Mouse (Mus musculus) frontal cortex, postnatal 14 days (tissue): ENCODE measurements around the gene Btbd18.
"Not testable (repeated sequence)": the region's sequence is repeated elsewhere in the genome, so short reads cannot be mapped to it uniquely, and the experiment has no call there.

Source experiments
- DNase-seq, 2 experiments: peaks; one replicate each; pipeline ENCODE4 v3.0.0; 2022; ENCODE audit warnings: low spot score in 2 of 2

Gene Btbd18

DNA sequence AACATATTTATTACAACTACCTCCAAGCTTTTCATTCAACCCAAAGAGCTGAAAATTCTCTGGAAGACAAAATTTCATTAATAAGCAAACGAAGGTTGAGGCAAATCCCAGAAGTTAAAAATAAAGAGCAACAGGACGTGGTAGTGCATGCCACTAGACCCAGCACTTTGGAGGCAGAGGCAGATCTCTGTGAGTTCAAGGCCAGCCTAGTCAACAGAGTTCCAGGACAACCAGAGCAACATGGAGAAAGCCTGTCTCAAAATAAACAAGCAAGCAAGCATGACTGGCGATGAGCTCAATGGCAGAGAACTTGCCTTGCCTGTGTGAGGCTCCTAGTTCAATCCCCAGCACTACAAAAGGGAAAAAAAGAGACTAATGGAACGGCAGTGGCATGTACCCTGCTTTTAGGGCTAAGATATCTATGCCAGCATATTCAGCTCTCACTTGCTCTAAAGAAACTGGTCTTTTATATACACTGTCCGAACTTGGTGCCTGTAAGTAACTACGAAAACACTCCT is 11.8 kb upstream of the Btbd18 start:
- DNase-seq: no peak

DNA sequence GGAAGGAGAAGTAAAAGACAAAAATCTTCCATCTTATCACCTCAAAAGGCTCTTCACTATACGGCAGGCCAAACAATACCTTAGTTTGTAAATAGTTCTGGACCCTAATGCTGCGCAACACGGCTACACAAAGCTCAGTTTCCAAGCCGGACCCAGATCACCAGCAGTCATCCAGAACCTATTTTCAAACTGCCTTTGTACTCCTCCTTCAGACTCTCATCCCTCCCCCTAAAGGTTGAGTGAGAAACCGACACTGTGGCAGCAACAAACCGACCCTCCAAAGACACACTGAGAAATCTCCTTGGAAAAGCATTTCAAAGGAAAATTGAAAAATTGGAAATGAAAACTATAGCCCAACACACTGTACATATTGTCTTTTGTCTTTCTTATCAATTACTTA is 10.5 kb upstream of the Btbd18 start:
- DNase-seq: no peak

DNA sequence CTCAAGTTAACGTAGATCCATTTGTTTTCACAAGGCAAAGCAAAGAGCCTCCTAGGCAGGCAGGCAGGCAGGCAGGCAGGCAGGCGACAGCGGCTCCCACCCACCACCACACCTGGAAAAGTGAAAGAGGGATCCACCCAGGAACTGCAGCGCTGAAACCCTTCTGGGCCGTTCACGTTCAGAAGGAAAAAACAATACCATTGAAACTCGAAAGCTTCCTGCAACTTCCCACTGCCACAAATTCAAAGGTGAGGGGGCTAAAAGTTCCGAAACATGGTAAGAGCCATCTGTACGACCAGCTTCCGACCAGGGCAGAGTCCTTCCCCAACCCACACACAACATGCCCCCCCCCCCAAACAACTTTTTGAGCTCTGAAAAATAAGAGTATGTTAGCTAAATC is 9.2 kb upstream of the Btbd18 start:
- DNase-seq: no peak

DNA sequence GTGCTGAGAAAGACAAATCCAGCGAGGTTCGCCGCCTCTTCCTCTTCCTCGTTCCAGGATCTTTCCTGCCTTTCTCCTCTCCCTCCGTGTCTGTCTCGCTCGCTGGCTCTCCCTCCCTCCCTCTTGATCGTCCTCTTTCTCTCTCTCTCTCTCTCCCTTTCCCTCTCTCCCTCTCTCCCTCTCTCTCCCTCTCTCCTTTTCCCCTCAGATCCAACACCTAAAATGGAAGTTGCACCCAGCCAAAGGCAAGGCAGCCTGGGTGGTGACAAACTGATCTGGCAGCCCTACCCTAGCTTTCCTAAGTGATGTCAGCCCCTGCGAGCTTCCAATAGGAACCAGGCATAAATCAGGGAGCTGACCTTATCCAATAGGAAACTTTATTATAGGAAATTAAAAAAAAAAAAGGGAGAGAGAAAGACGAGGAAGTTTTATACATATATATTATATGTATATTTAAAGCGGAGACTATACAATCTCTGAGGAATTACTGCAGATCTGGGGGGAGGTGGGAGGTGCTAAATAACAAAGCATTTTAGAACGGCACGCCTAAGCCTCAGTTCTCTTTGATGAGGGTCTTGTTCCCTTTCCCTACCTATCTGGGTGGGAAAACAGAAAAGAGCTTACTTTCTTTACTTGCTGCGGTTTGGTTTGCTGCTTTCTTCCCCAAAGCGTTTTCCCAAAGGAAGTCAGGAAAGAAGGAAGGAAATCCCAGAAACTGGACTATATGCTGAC is 8.2 kb upstream of the Btbd18 start, which contains the start of gene Ctnnd1:
TSS of gene Ctnnd1 (minus strand) at position 302 of the 732 bp plus-strand sequence.
- DNase-seq: peak; percentile 75 to 82

DNA sequence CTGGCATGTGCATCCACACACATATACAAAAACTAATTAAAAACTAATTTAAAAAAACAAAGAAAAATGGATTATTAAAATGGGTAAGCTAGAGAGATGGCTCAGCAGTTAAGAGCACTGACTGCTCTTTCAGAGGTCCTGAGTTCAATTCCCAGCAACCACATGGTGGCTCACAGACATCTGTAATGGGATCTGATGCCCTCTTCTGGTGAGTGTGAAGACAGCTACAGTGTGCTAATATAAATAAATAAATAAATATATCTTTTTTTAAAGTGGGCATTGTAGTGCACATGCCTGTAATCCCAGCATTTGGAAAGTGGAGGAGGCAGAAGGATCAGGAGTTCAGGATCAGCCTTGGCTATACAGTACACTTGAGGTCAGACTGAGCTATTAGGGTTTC is 5.5 kb upstream of the Btbd18 start:
- no peak for DNase-seq

DNA sequence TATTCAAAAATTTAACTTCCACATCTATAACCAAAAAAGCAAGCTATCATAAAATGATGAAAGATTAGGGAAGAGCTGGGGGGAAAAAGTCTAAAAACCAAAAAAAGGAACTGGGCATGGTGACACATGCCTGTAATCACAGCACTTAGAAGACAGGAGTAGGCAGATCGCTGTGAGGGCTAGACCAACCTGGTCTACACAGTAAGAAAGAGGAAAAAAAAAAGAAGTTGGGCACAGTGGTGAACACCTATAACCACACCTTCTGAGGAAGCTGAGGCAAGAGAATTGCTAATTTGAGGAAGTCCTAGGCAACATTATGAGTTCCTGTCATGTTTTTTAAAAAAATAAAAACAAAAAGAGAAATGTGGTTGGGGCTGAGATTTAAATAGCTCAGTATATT is 3.0 kb upstream of the Btbd18 start:
- DNase-seq: no peak

DNA sequence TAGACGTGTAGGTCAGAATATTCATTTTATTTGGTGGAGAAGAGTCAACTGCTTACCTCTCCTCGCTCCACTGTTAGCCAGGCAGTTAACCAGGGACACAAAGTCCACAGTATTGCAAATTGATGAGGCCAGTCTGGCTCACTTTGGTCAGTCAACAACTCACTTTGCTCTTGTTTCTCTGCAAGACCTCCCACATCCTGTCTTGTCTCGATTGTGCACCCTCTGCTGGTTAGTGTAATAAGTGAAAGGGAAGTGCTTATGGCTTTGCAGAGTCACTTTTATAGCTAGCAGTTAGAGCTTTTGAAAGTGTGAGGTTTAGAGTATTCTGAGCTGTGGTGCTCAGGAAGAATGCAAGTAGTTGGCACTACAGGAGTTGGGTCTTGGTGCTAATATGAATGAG is 1.4 kb downstream of the Btbd18 start:
- no peak for DNase-seq

DNA sequence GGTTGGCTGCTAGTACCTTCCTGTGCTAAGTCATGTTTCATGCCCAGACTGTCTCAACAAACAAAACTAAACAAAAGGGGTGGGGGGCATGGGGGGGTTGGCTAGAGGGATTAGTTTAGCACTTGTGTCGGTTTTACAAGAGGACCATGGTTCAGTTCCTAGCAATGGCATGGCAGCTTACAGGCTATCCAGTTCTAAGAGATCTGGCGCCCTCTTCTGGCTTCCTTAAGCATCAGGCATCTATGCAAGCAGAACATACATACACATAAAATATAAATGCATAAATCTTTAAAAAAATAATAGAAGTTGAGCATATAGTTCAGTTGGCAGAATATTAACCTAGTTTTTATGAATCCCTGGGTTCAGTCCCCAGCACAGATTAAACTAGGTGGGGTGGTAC is 4.0 kb downstream of the Btbd18 start:
- DNase-seq: no peak

DNA sequence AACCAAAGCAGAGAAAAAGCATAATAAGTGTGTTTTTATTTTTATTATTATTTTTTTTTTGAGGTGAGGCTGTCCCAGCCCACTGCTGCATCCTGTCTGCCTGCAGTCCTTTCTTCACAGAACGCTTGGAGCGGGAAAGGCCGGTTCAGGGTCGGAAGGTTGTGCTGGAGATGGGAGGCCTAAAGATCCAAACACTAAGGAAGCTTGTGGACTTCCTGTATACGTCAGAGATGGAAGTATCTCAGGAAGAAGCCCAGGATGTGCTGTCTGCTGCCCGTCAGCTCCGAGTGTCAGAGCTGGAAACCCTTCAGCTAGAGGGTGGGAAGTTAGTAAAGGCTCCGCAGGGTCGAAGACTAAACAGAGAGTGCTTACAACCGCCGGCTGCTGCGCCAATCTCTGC is 7.2 kb downstream of the Btbd18 start:
- DNase-seq: no peak

DNA sequence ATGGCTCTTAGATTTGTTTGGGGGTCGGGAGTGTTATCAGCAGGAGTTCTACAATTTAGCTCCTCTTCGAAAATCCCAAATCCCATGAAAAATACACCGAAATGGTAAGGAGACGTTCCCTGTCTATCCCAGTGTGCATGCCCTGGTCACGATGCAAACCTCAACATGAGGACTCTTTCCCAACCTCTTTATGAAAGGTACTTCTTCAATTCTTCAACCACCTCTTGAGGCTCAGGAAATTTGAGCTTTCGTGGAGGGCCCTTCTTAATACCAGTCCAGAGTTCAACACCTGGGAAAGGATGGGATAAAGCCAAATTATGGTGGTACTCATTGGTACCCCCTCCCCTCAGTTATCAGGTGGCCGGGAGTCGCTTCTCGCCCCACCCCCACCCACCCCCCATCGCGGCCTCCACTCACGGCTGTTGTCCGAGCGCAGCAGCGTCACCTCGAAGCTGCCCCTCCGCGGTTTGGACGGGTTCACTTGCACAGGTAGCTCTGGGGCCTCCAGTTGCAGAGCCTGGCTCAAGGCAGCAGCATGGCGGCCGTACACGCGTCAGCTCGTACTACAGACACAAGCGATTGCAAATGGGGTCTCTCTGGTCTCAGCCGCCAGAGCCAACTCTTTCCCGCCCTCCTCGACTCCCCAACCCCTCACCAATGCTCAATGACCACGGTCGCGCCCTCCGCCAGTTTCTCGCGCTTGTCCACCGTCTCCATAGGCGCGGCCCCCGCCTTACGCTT is 11.1 kb downstream of the Btbd18 start:
- no peak for DNase-seq

DNA sequence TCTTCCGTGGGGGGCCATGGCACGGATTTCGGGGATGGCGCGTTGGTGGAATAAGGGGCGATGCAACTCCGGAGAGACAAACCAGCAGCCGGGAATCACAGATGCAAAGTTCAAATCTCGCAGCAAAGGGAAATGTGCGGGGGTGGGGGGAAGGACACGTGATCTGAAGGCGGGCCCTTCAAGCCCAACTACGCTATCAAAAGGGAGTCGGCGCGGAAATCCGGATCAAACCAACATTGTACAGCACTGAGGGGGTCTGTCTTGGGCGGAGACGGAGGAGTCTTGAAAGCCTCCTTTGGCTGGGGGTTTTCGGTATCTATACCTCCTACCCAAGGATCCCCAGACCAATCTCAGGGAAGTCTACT is 11.7 kb downstream of the Btbd18 start, which contains the start of gene Selenoh:
TSS of gene Selenoh (minus strand) at position 202 of the 365 bp plus-strand sequence.
- peak; percentile 87 for DNase-seq

DNA sequence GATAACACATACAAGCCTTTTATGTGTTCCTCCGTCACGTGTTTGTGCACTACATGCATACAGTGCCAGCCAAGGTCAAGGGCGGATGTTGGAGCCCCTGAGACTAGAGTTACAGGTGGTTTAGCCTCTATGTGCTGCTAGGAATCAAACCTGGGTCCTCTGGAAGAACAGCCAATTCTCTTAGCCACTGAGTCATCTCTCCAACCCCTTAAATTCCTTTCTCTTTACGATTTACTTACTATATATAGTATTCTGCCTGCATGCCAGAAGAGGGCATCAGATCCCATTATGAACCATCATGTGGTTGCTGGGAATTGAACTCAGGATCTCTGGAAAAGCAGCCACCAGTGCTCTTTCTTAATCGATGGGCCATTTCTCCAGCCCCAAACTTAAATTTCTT is 12.7 kb downstream of the Btbd18 start:
- not testable (repeated sequence) for DNase-seq

DNA sequence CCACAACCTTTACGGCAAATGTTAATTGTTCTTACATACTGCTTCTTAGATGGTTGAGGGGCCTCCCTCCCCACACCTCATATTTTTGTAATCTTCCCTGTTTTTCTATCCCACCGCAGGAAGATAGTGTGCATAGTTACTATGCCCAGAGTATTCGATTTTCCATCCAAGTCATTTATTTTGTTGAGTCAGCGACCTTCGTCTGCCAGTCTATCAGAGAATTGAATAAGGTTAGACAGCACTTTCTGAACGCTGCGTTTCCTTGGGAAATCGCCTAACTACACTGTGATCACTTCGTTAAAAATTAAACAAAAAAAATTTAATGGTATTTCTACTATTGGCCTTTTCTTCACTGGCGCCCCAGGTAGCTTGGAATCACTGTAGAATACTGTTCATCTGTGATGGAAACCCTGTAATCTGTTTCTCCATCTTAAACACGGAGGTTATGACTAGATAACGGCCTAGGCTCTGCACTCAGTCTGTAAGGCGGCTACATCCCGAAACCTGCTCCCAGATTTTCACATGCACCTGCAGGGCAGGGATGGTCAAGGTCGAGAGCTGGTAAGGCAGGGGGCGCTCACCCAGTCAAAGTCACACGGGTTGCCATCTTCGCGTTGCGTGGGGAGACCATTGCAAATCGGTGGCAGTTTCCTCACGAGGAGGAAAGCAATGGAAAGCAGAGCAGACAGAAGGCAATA is 18.5 kb downstream of the Btbd18 start:
- no peak for DNase-seq

DNA sequence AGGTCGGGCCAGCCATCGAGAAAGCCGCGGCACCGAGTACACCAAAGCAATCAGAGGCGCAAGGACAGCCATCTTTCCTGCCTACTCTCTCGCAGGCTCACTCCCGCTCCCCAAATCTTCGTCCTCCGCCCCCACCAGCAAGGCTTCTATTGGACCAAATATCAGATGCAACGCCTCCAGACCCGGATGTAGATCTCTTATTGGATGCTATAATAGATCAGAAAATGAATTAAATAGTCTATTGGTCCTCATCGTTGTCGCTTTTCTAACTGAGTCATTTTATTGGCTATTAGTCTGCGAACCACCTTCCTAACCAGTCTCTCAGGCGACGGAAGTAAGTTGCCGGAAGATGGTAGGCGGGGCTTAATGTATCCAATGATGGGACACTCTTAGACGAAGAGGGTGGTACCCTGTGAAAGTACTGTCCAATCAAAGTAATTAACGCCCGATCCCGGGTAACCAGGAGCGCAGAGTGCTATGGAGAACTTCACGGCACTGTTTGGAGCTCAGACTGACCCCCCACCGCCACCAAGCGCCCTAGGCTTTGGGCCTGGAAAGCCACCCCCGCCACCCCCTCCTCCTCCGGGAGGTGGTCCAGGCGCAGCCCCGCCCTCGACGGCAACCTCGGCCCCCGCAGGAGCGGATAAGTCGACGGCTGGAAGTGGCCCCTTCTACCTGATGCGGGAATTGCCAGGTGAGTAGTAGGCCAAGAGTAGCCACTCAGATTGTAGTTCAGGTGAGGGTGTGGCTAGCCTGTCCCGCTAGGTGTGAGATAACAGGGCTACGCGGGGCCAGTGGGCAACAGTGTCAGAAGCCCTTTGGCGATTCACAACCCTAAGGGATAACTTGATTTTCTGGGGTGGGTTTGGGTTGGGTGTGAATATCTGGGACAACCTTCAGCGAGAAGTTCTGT is 19.3 kb downstream of the Btbd18 start, which contains the start of the genes Gm28635 and Med19:
TSS of gene Gm28635 (minus strand) at position 74 of the 913 bp plus-strand sequence.
TSS of gene Med19 (plus strand) at position 435 of the 913 bp plus-strand sequence.
- DNase-seq: peak; percentile 88 to 95

DNA sequence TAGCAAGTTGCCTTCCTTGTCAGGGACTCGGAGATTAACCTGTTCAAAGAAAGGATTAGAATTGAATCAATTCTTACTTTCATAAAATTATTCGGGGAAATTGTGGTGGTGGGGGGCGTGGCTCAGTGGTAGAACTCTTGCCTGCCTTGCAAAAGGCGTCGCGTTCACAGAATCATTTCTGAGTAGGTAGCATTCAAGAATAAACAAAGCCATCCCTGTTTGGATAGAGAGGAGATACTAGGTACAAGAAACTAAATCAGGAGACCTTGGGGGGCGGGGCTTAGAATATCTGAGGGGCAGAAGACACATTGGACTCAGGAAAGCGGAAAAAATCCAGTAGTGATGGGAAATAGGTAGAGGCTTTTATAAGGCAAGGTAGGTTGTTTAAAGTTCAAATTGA is 20.1 kb downstream of the Btbd18 start, which contains the start of gene Tmx2:
TSS of gene Tmx2 (minus strand) at position 125 of the 400 bp plus-strand sequence.
- DNase-seq: no peak

DNA sequence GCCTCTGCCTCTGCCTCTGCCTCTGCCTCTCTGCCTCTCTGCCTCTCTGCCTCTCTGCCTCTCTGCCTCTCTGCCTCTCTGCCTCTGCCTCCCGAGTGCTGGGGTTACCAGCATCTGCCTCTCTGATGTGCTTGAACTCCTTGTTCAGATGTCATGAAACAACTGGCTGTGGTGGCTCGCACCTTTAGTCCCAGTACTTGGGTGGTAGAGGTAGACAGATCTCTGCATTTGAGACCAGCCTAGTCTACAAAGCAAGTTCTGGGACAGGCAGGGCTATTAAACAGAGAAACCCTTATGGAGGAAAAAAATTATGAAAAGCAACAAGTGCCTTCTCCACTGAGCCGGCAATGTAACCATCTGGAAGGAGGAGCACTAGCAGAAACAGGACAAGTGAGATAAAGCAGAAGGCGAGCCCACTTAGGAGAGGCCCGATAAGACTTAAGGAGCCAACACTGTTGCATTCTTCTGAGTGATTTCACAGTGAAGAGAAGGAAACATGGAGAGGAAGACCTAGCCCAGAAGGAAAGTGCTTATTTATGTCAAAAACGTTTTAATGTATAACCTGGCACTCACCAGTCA is 23.8 kb downstream of the Btbd18 start:
- no peak for DNase-seq

DNA sequence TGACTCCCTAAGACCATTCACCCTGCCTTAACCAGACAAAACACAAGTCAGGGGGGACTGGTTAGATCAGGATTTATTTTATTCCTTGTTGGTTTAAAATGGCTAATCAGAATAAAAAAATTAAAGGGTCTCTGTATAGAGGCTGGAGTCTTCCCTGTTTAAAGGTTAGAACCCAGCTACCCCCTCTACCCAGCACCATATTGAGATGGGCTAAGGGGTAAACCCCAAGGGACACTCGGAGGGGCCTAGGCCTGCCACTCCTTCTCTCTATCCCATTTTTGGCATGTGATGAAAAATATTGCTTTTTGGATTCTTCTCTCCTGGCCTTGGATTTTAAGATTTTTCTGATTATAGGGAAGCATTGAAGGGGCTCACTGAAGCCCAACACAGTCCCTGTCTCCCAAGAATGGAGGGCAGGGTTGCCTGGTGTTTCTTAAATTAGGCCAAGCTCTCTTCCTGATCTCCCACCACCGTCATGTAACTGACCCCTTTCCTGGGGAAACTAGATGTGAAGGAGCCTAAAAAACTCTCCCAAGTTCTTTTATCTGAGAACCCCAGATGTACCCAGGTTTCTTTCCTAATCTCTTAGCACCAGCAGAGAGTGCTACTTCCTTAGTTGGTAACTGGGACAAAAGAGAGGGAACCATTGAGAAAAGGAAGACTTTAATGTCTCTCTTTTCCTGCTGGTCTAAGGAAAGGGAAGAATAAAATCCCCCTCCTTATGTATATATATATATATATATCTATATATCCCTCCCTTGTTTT is 29.4 kb downstream of the Btbd18 start:
- no peak for DNase-seq

DNA sequence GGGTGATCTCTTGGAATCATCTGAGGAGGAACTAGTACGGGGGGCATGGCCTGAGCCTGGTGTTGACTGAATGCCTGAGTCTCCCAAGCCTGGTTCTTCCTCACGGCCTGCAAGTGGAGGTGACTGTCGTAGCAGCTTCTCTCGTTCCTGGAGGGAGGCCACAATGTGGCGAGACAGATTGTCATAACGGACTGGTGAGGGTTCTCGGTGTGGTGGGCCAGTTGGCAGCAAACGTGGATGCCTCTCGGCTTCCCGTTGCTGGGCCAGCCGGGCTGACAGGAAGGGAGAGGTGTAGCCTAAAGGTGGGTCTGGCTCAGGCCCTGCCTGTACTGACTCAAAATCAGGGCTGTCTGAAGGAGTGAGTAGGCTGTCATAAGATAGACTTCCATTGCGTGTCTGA is 31.2 kb downstream of the Btbd18 start:
- no peak for DNase-seq

DNA sequence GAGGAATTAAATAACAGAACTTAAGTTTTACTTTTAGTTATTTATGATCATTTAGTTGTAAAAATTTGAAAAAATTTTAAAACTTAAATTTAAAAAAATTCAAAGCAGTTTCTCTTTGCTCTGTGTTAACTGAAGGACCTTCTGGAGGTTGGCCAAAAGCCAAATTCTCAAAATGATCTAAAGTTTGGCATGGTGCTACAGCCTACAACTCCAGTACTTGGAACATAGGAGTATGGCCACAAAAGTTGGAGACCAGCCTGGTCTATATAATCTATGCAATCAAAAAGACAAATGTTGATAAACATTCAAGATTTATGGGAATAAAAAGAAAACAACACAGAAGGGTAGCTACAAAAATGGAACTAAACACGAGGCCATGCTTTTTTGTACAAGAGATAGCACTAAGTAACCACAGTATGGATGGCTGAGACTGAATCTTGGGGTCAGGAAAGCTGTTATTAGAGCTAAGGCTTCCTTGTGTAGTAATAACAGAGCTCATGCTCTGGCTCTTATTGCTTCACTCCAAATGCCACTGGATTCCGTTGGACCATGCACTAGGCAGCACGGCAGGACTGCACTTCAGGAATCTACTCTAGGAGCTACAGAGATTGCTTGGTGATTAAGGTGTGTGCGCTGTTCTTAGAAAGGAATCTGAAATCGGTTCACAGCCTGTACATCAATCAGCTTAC is 36.3 kb downstream of the Btbd18 start:
- DNase-seq: no peak
